Mouse (Mus musculus) thymus, postnatal 14 days (tissue): Measurements from ENCODE around the gene Robo1.

Experiments used
- DNase-seq: peaks from one replicate; pipeline ENCODE4 v3.0.0; 2021

Robo1 gene

GRCm38 (mm10) chr16:72830394-72831056 is 522.4 kb downstream of the Robo1 start:
- no peak for DNase-seq

GRCm38 (mm10) chr16:72834266-72834665 is 526.2 kb downstream of the Robo1 start:
- DNase-seq = no peak

- no peak for DNase-seq
These were observed 530.9 kb downstream of the Robo1 start for GRCm38 (mm10) chr16:72839031-72839430.

GRCm38 (mm10) chr16:72841066-72841465 is 533.0 kb downstream of the Robo1 start:
- no peak for DNase-seq

GRCm38 (mm10) chr16:72854101-72854500 is 546.0 kb downstream of the Robo1 start:
- no peak for DNase-seq

- no peak for DNase-seq
These were observed 546.9 kb downstream of the Robo1 start for GRCm38 (mm10) chr16:72854809-72855503.

GRCm38 (mm10) chr16:72861707-72862277 is 553.7 kb downstream of the Robo1 start:
- no peak for DNase-seq

- no peak for DNase-seq
These were observed 557.9 kb downstream of the Robo1 start for GRCm38 (mm10) chr16:72866011-72866410.

GRCm38 (mm10) chr16:72874934-72875732 is 567.0 kb downstream of the Robo1 start:
- DNase-seq = no peak

- DNase-seq = no peak
These were observed 580.0 kb downstream of the Robo1 start for GRCm38 (mm10) chr16:72888108-72888507.

GRCm38 (mm10) chr16:72889401-72889800 is 581.3 kb downstream of the Robo1 start:
- no peak for DNase-seq

- DNase-seq = no peak
These were observed 589.0 kb downstream of the Robo1 start for GRCm38 (mm10) chr16:72897125-72897524.

GRCm38 (mm10) chr16:72908895-72909294 is 600.8 kb downstream of the Robo1 start:
- DNase-seq = no peak

GRCm38 (mm10) chr16:72913134-72913533 is 605.0 kb downstream of the Robo1 start:
- no peak for DNase-seq

GRCm38 (mm10) chr16:72914068-72914630 is 606.0 kb downstream of the Robo1 start:
- DNase-seq = no peak

- no peak for DNase-seq
These were observed 611.9 kb downstream of the Robo1 start for GRCm38 (mm10) chr16:72920013-72920412.

GRCm38 (mm10) chr16:72924423-72925224 is 616.5 kb downstream of the Robo1 start:
- no peak for DNase-seq

- no peak for DNase-seq
These were observed 620.5 kb downstream of the Robo1 start for GRCm38 (mm10) chr16:72928525-72929122.

GRCm38 (mm10) chr16:72930871-72931270 is 622.8 kb downstream of the Robo1 start:
- DNase-seq = no peak

GRCm38 (mm10) chr16:72934908-72935307 is 626.8 kb downstream of the Robo1 start:
- no peak for DNase-seq

- DNase-seq = no peak
These were observed 629.1 kb downstream of the Robo1 start for GRCm38 (mm10) chr16:72937183-72937582.

GRCm38 (mm10) chr16:72939862-72940261 is 631.8 kb downstream of the Robo1 start:
- DNase-seq = no peak
